Mouse (Mus musculus): ENCODE data around the gene Itpk1. TPM values are rescaled to one million over a fixed set of nuclear protein-coding genes. Genes with fewer than 3 reads are reported as not detected.

The Itpk1 gene
- polyA plus RNA-seq, 1 experiment from 2014 or later = 21.9 TPM

DNA sequence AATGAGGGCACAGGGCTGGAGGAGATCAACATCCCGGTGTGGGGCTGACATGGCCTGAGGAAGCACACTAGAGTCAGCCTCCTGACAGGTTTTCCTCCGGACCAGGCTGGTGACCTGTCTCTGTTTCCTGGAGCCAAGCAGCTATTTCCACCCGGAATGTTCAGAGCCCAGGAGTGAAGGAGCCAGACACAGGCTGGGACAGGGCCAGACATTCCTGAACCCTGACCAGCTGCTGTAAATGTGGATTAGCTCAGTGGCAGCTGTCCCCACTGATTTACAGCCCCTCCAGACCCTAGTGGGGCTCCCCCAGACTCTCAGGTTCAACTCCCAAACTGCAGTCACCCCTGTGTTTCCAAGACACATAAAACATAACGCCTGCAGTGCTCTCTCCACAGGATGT lies 107.3 kb downstream of the Itpk1 start:
- no peaks in the 10 kb centered on the region for H3K27me3 ChIP-seq (ENCODE audit: control insufficient read depth, insufficient read depth, low read length)
- ATAC-seq (ENCODE audit: insufficient read depth, low FRiP score) = no peak
- peak overlapping the region; percentile 34; the same call in 1 of the 2 replicates for H3K27ac ChIP-seq (ENCODE audit: low read length)
- no peaks in the 10 kb centered on the region for H3K36me3 ChIP-seq (ENCODE audit: control insufficient read depth, insufficient read depth, low read length)
- no peak overlapping the region for H3K4me2 ChIP-seq (ENCODE audit: low read depth, low read length)
- H3K9me3 ChIP-seq (replicated peaks; ENCODE audit: control insufficient read depth, low read length) = peaks cover 4% of the 10 kb centered on the region; the same call in 1 of the 2 replicates
- H3K4me1 ChIP-seq (ENCODE audit: control insufficient read depth, insufficient read depth, low read length) = peaks cover 24% of the 10 kb centered on the region
- H3K4me3 ChIP-seq (replicated peaks; ENCODE audit: low read length) = no peak overlapping the region
- 34% methylated on average over 4 of the region's 4 CpGs for WGBS
- no peak overlapping the region for H3K9ac ChIP-seq (ENCODE audit: low read length)

DNA sequence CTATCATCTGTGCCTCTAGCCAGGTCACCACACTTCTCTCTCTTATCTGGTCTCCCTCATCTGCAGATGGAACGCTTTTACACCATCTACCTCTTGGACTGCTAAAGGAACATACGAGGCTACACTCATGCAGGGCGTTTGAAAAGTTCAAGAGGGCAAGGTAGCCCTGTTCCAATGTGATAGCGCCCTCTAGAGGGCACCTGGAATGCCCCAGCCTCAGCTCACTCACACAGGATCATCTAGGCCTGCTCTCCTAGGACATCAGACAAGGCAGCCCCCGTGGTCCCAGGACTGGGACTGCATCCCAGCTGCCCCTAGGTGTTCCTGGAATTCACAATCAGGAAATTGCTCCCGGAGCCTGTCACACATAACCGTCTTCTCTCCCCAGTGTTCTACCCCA lies 108.3 kb downstream of the Itpk1 start:
- WGBS = 73% methylated on average over 7 of the region's 7 CpGs
- H3K9me3 ChIP-seq (replicated peaks; ENCODE audit: control insufficient read depth, low read length) = peaks cover 4% of the 10 kb centered on the region; the same call in 1 of the 2 replicates
- no peak overlapping the region for H3K4me3 ChIP-seq (replicated peaks; ENCODE audit: low read length)
- H3K4me1 ChIP-seq (ENCODE audit: control insufficient read depth, insufficient read depth, low read length) = peaks cover 19% of the 10 kb centered on the region
- no peaks in the 10 kb centered on the region for H3K36me3 ChIP-seq (ENCODE audit: control insufficient read depth, insufficient read depth, low read length)
- H3K27ac ChIP-seq (ENCODE audit: low read length) = no peak overlapping the region
- ATAC-seq (ENCODE audit: insufficient read depth, low FRiP score) = no peak
- no peak overlapping the region for H3K9ac ChIP-seq (ENCODE audit: low read length)
- no peak overlapping the region for H3K4me2 ChIP-seq (ENCODE audit: low read depth, low read length)
- H3K27me3 ChIP-seq (ENCODE audit: control insufficient read depth, insufficient read depth, low read length) = no peaks in the 10 kb centered on the region

- Histone ChIP-seq H3K27me3 (ENCODE audit: control insufficient read depth, insufficient read depth, low read length) (no peaks in the 10 kb centered on the region), H3K4me2 (ENCODE audit: low read depth, low read length) (no peak overlapping the region), H3K9ac (ENCODE audit: low read length) (no peak overlapping the region), H3K36me3 (ENCODE audit: control insufficient read depth, insufficient read depth, low read length) (no peaks in the 10 kb centered on the region), H3K9me3 (replicated peaks; ENCODE audit: control insufficient read depth, low read length) (peaks cover 4% of the 10 kb centered on the region; the same call in 1 of the 2 replicates), H3K4me3 (replicated peaks; ENCODE audit: low read length) (no peak overlapping the region), H3K4me1 (ENCODE audit: control insufficient read depth, insufficient read depth, low read length) (peaks cover 19% of the 10 kb centered on the region), H3K27ac (ENCODE audit: low read length) (peak overlapping the region; percentile 21; the same call in 1 of the 2 replicates)
- no peak for ATAC-seq (ENCODE audit: insufficient read depth, low FRiP score)
- 74% methylated on average over 9 of the region's 9 CpGs for WGBS
Observed at GRCm38 (mm10) chr12:102594627-102595026, 110.1 kb downstream of the Itpk1 start.

- H3K27ac ChIP-seq (ENCODE audit: low read length) = peak overlapping the region; percentile 72
- no peak overlapping the region; the same call in 1 of the 2 replicates for H3K9ac ChIP-seq (ENCODE audit: low read length)
- no peak overlapping the region for H3K4me3 ChIP-seq (replicated peaks; ENCODE audit: low read length)
- ATAC-seq (ENCODE audit: insufficient read depth, low FRiP score) = peak; percentile 49; the same call in 1 of the 2 replicates
- H3K4me2 ChIP-seq (ENCODE audit: low read depth, low read length) = no peak overlapping the region
- peaks cover 19% of the 10 kb centered on the region for H3K4me1 ChIP-seq (ENCODE audit: control insufficient read depth, insufficient read depth, low read length)
- H3K36me3 ChIP-seq (ENCODE audit: control insufficient read depth, insufficient read depth, low read length) = no peaks in the 10 kb centered on the region
- WGBS = 46% methylated on average over 9 of the region's 9 CpGs
- H3K9me3 ChIP-seq (replicated peaks; ENCODE audit: control insufficient read depth, low read length) = peaks cover 4% of the 10 kb centered on the region; the same call in 1 of the 2 replicates
- H3K27me3 ChIP-seq (ENCODE audit: control insufficient read depth, insufficient read depth, low read length) = no peaks in the 10 kb centered on the region
Observed at GRCm38 (mm10) chr12:102593699-102594098, 111.0 kb downstream of the Itpk1 start.

- ATAC-seq (ENCODE audit: insufficient read depth, low FRiP score) = no peak
- Histone ChIP-seq H3K27me3 (ENCODE audit: control insufficient read depth, insufficient read depth, low read length) (no peaks in the 10 kb centered on the region), H3K4me2 (ENCODE audit: low read depth, low read length) (no peak overlapping the region), H3K9ac (ENCODE audit: low read length) (no peak overlapping the region), H3K4me3 (replicated peaks; ENCODE audit: low read length) (no peak overlapping the region), H3K36me3 (ENCODE audit: control insufficient read depth, insufficient read depth, low read length) (no peaks in the 10 kb centered on the region), H3K4me1 (ENCODE audit: control insufficient read depth, insufficient read depth, low read length) (peaks cover 12% of the 10 kb centered on the region), H3K9me3 (replicated peaks; ENCODE audit: control insufficient read depth, low read length) (no peaks in the 10 kb centered on the region), H3K27ac (ENCODE audit: low read length) (no peak overlapping the region)
- 85% methylated on average over 17 of the region's 17 CpGs for whole genome bisulfite sequencing
Observed at GRCm38 (mm10) chr12:102590711-102591360, 113.9 kb downstream of the Itpk1 start.

- no peak overlapping the region for H3K4me2 ChIP-seq (ENCODE audit: low read depth, low read length)
- no peaks in the 10 kb centered on the region for H3K9me3 ChIP-seq (replicated peaks; ENCODE audit: control insufficient read depth, low read length)
- no peaks in the 10 kb centered on the region for H3K4me1 ChIP-seq (ENCODE audit: control insufficient read depth, insufficient read depth, low read length)
- no peak overlapping the region for H3K9ac ChIP-seq (ENCODE audit: low read length)
- H3K27ac ChIP-seq (ENCODE audit: low read length) = no peak overlapping the region
- WGBS = 83% methylated on average over 8 of the region's 8 CpGs
- H3K27me3 ChIP-seq (ENCODE audit: control insufficient read depth, insufficient read depth, low read length) = no peaks in the 10 kb centered on the region
- no peaks in the 10 kb centered on the region for H3K36me3 ChIP-seq (ENCODE audit: control insufficient read depth, insufficient read depth, low read length)
- ATAC-seq (ENCODE audit: insufficient read depth, low FRiP score) = no peak
- no peak overlapping the region for H3K4me3 ChIP-seq (replicated peaks; ENCODE audit: low read length)
Observed at GRCm38 (mm10) chr12:102587106-102587505, 117.6 kb downstream of the Itpk1 start.

- no peak for ATAC-seq (ENCODE audit: insufficient read depth, low FRiP score)
- 78% methylated on average over 9 of the region's 9 CpGs for WGBS
- Histone ChIP-seq H3K27ac (ENCODE audit: low read length) (no peak overlapping the region), H3K4me2 (ENCODE audit: low read depth, low read length) (no peak overlapping the region), H3K4me3 (replicated peaks; ENCODE audit: low read length) (no peak overlapping the region), H3K36me3 (ENCODE audit: control insufficient read depth, insufficient read depth, low read length) (no peaks in the 10 kb centered on the region), H3K9ac (ENCODE audit: low read length) (no peak overlapping the region), H3K27me3 (ENCODE audit: control insufficient read depth, insufficient read depth, low read length) (no peaks in the 10 kb centered on the region), H3K9me3 (replicated peaks; ENCODE audit: control insufficient read depth, low read length) (no peaks in the 10 kb centered on the region), H3K4me1 (ENCODE audit: control insufficient read depth, insufficient read depth, low read length) (no peaks in the 10 kb centered on the region)
Observed at GRCm38 (mm10) chr12:102586286-102586881, 118.3 kb downstream of the Itpk1 start.

DNA sequence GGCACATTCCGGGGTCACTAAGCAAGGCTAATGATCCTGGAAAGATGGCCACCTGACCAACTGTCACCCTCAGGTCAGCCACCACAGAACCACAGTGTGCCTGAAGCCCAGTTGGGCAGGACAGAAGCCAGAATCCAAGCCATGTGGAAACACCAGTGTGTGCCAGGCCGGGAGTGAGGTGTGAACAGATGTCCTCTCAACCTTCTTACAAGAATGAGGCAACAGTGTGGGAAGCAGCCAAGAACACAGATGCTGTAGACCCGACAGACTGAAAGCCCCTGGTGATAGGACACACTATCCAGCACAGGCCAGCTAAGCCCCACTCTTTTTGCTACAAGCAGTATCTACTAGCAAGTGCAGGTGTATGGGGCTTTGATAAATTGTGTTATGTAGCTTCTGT lies 119.3 kb downstream of the Itpk1 start:
- no peaks in the 10 kb centered on the region for H3K9me3 ChIP-seq (replicated peaks; ENCODE audit: control insufficient read depth, low read length)
- H3K27me3 ChIP-seq (ENCODE audit: control insufficient read depth, insufficient read depth, low read length) = no peaks in the 10 kb centered on the region
- H3K4me3 ChIP-seq (replicated peaks; ENCODE audit: low read length) = no peak overlapping the region
- no peak for ATAC-seq (ENCODE audit: insufficient read depth, low FRiP score)
- no peaks in the 10 kb centered on the region for H3K4me1 ChIP-seq (ENCODE audit: control insufficient read depth, insufficient read depth, low read length)
- H3K9ac ChIP-seq (ENCODE audit: low read length) = no peak overlapping the region
- no peak overlapping the region for H3K4me2 ChIP-seq (ENCODE audit: low read depth, low read length)
- no peak overlapping the region for H3K27ac ChIP-seq (ENCODE audit: low read length)
- H3K36me3 ChIP-seq (ENCODE audit: control insufficient read depth, insufficient read depth, low read length) = no peaks in the 10 kb centered on the region
- WGBS = 83% methylated on average over 3 of the region's 3 CpGs

- 76% methylated on average over 11 of the region's 11 CpGs for WGBS
- no peaks in the 10 kb centered on the region for H3K9me3 ChIP-seq (replicated peaks; ENCODE audit: control insufficient read depth, low read length)
Observed at GRCm38 (mm10) chr12:102582441-102582840, 122.3 kb downstream of the Itpk1 start.

More at GRCm38 (mm10) chr12:102582441-102582840, 122.3 kb downstream of the Itpk1 start:
- H3K27me3 ChIP-seq (ENCODE audit: control insufficient read depth, insufficient read depth, low read length) = no peaks in the 10 kb centered on the region
- no peak overlapping the region for H3K4me2 ChIP-seq (ENCODE audit: low read depth, low read length)
- H3K36me3 ChIP-seq (ENCODE audit: control insufficient read depth, insufficient read depth, low read length) = no peaks in the 10 kb centered on the region
- H3K27ac ChIP-seq (ENCODE audit: low read length) = no peak overlapping the region
- no peak for ATAC-seq (ENCODE audit: insufficient read depth, low FRiP score)
- H3K4me1 ChIP-seq (ENCODE audit: control insufficient read depth, insufficient read depth, low read length) = no peaks in the 10 kb centered on the region
- H3K9ac ChIP-seq (ENCODE audit: low read length) = 0 out of 2 replicates have a peak overlapping the region, but pooled peaks have one; percentile 9
- no peak overlapping the region for H3K4me3 ChIP-seq (replicated peaks; ENCODE audit: low read length)
